Mouse (Mus musculus) brain, embryonic 14.5 days (tissue): ENCODE data around the gene Sh3bp2. TPM values are rescaled to one million over a fixed set of nuclear protein-coding genes. Genes with fewer than 3 reads are reported as not detected.

Experiments
- DNase-seq: peaks from one replicate; pipeline ENCODE4 v3.0.0-alpha.2; 2011; ENCODE audit warnings: low read depth
- CTCF ChIP-seq: fragments of 200-500 bp; IDR thresholded peaks from 2 replicates; pipeline ENCODE4 v1.5.1; 2012; ENCODE audit warnings: inconsistent platforms, mild to moderate bottlenecking, moderate library complexity, borderline replicate concordance; ENCODE audit not compliant: insufficient read depth, insufficient read length; ENCODE audit errors: extremely low read depth
- POLR2A ChIP-seq: fragments of 200-500 bp; IDR thresholded peaks from 2 replicates; pipeline ENCODE4 v1.6.1; 2012; ENCODE audit warnings: mild to moderate bottlenecking, inconsistent platforms, borderline replicate concordance; ENCODE audit not compliant: poor library complexity, insufficient read depth, insufficient read length, severe bottlenecking; ENCODE audit errors: extremely low read depth
- polyA plus RNA-seq: library from polyadenylated mRNA; depleted of rRNA; stranded (reverse); fragments of >200 nt; gene quantifications from 2 replicates; pipeline ENCODE4 v1.2.3, GENCODE M21; 2012

The Sh3bp2 gene
- polyA plus RNA-seq, 1 experiment, result 39.8 TPM

DNA sequence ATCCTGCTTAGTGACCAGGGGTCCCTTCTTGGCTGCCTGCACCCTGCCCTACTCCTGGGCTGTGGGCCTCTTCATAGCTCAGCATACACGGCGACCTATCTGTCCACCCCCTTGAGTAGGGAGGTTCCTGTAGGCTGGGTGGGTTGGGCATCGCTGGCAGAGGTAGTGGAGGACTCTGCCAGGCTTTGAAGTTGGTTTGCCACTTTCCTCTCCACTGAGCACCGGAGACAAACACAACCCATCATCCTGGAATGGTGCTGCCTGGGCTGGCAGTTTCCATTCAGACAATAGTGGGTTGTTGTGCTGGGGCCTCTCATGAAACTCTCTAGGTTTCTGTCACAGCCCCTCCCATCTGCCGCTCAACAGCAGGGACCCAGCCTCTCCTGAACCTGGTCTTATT is 4.5 kb downstream of the Sh3bp2 start:
- TF ChIP-seq CTCF (no peak), POLR2A (no peak)
- DNase-seq, result peak; percentile 40

DNA sequence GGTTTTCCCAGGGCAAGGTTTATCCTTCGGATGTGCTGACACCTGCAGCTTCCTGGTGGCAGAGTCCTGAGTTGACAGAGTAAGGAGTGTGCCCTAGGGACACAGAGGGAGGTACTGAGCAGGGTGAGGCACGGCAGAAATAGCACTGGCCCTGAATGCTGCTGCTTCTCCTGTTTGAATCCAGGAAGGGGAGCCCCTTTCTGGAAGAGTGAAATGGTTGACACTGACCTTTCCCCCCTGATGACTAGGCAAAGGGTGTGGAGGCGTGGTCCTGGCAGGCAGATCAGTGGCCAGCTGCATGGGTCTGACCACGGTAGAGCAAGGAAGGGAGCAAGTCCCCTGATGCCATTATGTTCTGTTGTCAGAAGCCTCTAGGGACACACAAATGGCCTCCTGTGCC is 5.0 kb downstream of the Sh3bp2 start:
- no peak for DNase-seq
- TF ChIP-seq CTCF, result no peak
- TF ChIP-seq POLR2A, result no peak

DNA sequence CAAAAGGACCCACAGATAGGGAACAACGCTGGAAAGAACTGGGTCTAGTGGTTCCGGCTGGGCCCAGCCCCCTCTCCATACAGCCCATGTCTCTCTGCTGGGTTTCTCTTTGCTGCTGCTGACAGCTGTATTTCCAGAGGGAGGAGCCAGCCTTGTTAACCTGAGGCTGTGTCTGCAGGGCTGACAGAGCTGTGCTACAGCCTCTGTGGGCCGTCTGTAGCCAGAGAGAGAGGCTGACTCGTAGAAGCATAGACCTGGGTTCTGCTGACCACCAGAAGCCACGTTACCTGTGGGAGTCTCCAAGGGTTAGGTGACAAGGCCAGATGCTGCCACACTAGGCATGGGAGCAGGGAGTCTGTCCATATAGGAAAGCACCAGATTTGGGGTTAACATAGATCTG is 7.4 kb downstream of the Sh3bp2 start:
- DNase-seq, result no peak
- TF ChIP-seq POLR2A (no peak), CTCF (no peak)

DNA sequence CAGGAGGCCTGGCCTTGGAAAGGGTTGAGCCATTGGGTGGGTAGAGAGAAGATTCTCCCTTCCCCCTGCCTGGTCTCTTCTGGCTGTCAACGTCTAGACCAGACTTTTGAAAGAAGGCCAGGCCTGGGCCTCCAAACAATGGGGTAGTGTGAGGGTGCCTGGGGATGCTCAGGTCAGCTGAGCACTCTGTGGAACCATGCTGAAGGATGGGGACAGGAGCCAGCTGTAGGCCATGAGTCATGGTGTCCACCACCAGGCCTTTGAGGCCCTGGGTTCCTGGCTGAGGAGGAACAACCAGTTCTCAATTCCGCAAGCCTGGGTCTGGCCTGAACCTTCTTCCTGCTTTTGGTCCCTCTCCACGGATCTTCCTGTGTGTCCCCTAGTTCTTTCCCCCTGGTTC is 8.2 kb downstream of the Sh3bp2 start:
- no peak for DNase-seq
- no peak for TF ChIP-seq CTCF
- no peak for TF ChIP-seq POLR2A

DNA sequence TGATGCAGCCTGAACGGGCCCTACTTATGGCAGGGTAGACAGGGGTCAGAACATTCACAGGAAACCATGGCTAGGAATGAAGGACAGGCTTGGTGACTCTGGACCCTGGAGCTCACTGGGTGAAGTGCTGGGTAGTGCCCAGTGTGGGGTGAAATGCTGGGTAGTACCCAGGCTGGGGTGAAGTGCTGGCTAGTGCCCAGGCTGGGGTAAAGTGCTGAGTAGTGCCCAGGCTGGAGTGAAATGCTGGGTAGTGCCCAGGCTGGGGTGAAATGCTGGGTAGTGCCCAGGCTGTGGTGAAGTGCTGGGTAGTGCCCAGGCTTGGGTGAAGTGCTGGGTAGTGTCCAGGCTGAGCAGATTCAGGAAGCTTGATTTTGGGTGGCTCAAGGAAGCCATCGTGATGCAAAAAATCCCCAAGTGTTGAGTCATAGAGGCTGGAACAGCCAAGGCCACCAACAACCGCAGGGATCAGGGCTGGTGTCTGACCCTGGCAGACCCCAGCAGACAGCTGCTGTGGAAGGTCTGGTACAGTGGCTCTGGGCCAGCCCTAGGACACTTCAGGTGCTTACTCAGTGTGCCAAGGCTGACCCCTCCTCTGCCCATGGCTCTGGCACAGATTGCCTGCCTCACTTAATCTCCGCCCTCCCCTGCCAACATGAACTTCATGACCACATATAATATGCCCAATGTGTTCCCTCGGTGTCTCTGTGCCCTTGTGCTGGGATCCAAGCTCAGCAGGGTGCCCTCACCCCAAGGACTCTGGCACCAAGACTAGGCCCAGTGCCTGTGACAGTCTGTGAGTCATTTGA is 9.3 kb downstream of the Sh3bp2 start:
- no peak for TF ChIP-seq CTCF
- no peak for TF ChIP-seq POLR2A

DNA sequence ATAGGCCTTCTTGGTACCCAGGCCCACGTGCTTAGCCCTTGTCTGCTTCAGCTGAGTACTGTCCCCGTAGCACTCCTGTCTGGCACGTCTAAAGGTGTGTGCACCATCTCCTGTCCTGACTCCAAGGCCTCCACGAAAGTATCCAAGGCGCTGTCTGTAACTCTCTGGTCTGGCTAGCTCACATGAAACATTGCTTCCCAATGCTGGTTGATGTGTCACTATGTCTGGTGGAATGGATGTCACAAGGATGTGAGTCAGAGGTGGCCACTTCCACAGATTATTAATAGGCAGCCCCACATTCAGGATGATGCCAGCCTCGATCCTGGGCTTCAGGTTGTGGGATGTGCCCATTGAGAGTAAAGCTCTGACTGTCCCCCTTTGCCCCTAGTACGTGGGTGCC is 10.2 kb downstream of the Sh3bp2 start:
- TF ChIP-seq CTCF, result no peak
- TF ChIP-seq POLR2A, result no peak
- DNase-seq, result no peak

More for the DNA sequence above, 9.3 kb downstream of the Sh3bp2 start:
- no peak for DNase-seq

DNA sequence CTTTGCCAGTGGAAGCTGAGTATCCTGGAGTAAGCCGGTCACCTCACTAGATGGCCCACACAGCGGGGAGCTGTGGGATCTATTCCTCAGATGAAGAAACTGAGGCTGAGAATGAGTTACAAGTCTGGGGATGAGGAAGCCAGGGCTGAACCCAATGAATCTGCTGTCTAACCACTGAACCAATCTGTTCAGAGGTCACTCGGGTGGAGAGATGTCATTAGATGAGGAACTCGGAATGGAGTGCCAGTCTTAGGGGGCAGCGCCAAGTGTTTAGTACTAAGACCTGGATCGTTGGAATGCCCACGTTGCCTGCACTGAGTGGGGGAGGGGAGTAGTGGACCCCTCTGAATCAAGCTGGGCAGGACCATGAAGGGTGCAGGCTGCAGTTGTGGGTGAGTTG is 12.4 kb downstream of the Sh3bp2 start:
- no peak for DNase-seq
- TF ChIP-seq POLR2A, result no peak
- no peak for TF ChIP-seq CTCF

DNA sequence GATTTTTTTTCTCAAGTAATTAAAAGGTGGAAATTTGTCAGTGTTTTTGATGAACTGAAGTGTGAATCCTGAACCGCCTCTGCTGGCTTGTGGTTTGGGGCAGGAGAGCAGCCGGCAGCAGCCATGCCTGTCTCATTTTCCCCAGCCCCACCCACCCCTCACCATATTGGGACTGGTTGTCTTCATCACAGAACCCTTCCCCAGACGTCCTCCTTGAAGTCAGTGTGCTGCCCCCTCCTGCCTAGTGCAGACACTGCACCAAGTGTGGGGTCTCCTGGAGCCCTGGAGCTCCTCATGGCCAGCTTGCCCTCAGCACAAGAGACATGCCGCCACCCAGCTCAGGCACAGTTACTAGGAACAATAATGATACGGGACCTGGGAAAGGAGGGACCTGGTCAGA is 12.9 kb downstream of the Sh3bp2 start:
- no peak for DNase-seq
- TF ChIP-seq POLR2A (no peak), CTCF (peak; percentile 17; the same call in 1 of the 2 replicates)

DNA sequence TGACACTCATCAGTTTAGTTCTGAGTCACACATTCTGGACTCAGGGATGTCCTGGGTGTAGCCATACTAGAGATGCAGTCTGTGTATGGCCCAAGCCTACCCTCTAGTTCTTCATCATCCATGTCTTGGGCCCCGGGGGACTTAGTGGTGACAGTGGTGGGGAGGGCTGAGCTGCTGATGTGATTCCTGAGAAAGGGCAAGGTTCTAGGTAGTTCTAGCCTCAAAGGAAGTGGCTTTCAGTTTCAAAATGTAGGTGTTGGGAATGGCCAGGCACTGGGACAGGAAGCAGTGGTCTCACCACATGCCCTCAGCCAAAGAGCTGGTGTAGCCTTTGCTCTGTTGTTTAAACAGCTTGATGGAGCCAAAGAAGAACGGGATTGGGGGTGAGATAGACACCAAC is 13.5 kb downstream of the Sh3bp2 start:
- no peak for DNase-seq
- no peak for TF ChIP-seq CTCF
- no peak for TF ChIP-seq POLR2A

DNA sequence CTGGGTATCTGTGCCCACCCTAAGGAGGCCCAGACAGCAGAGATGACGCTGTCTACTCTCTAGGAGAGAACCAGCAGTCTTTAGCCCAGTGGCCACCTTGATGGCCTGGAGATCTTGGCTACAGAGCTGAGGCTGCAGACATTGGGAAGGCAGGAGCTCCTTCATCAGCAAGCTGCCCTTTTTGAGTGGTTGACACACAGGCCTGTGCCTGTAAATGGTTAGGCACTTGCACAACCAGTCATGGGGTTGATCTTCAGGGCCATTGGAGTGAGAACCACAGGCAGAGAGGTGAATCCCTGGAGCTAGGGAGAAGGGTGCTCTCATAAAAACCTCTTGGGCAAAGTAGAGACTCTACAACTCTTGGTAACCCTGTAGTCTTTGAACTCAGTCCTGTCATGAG is 16.5 kb downstream of the Sh3bp2 start:
- TF ChIP-seq POLR2A (no peak), CTCF (no peak)
- no peak for DNase-seq

DNA sequence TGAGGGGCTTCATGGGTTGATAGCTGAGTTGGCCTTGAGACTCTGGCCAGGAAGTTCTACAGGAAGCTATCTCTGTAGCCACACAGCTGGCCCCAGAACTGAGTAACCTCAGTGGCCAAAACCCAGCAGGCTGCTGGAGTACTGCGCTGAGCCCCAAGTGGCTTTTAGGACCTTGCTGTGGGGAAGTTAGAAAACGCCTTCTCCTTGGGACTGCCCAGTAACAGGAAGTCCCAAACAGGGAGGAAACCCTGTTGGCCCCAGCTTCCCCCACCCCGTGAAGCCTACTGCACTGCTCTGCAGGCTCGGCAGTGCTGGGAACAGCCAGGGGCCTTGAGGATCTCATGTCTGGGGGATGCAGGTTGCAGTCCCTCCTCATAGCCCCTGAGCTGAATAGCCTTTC is 17.5 kb downstream of the Sh3bp2 start:
- no peak for DNase-seq
- TF ChIP-seq POLR2A (no peak), CTCF (no peak)

DNA sequence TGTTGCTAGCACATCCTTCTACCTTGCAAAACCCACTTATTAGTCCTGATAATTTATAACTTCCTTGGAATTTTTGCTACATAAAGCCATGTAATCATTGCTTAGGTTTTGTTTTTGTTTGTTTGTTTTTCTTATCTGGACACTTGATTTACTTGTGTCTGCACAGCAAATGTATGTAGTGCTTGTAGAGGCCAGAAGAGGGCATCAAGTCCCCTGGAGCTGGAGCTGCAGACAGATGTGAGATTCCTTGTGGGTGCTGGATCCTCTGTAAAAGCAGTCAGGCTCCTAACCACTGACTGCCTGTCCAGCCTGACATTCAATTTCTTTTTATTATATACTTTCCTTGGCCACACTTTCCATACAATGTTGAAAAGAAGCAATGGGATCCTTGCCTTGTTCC is 21.8 kb downstream of the Sh3bp2 start:
- TF ChIP-seq POLR2A (no peak), CTCF (peak; percentile 57; the same call in 1 of the 2 replicates)
- peak; percentile 69 for DNase-seq
